Mouse (Mus musculus) kidney, adult 2 months (tissue): ENCODE measurements around the gene Atp5f1. TPM values are rescaled to one million over a fixed set of nuclear protein-coding genes. Genes with fewer than 3 reads are reported as not detected.
A peak's percentile ranks its signal among the peaks of the same experiment; 100 is the strongest.
"Not testable (repeated sequence)": the region's sequence is repeated elsewhere in the genome, so short reads cannot be mapped to it uniquely, and the experiment has no call there.

Experiments used
- DNase-seq: peaks from one replicate; pipeline ENCODE4 v3.0.0; 2021
- H3K27ac ChIP-seq: fragments of 200-500 bp; 2 replicates; pipeline ENCODE4 v1.5.1; 2012; ENCODE audit warnings: low read depth, low read length, control low read depth, inconsistent platforms; ENCODE audit not compliant: insufficient read depth
- H3K27me3 ChIP-seq: fragments of 200-500 bp; replicated peaks from 2 replicates; pipeline ENCODE4 v1.6.1; 2012; ENCODE audit warnings: mild to moderate bottlenecking, moderate library complexity, low read length, inconsistent platforms; ENCODE audit not compliant: control insufficient read depth, insufficient read depth
- H3K36me3 ChIP-seq: fragments of 200-500 bp; 2 replicates; pipeline ENCODE4 v1.6.1; 2012; ENCODE audit warnings: mild to moderate bottlenecking, moderate library complexity, low read length, inconsistent platforms; ENCODE audit not compliant: control insufficient read depth, insufficient read depth
- H3K4me1 ChIP-seq: fragments of 200-500 bp; 2 replicates; pipeline ENCODE4 v1.6.1; 2011; ENCODE audit warnings: low read length; ENCODE audit not compliant: control insufficient read depth, insufficient read depth
- H3K4me3 ChIP-seq: fragments of 200-500 bp; 2 replicates; pipeline ENCODE4 v1.5.1; 2011; ENCODE audit warnings: mild to moderate bottlenecking, low read depth, low read length, control low read depth; ENCODE audit not compliant: insufficient read depth
- CTCF ChIP-seq: fragments of 200-500 bp; conservative IDR thresholded peaks from 2 replicates; pipeline ENCODE4 v1.5.1; 2011; ENCODE audit warnings: low read depth, mild to moderate bottlenecking, control low read depth, low read length, moderate library complexity, mixed read lengths; ENCODE audit not compliant: insufficient read depth, insufficient read length
- POLR2A ChIP-seq: fragments of 200-500 bp; IDR thresholded peaks from one replicate; pipeline ENCODE4 v1.6.1; 2011; ENCODE audit warnings: low read depth, low read length, control low read depth
- WGBS: fragments of 180-500 bp; shearing (Covaris S2); methylation state at CpG from one replicate; pipeline ENCODE4 v1.1.7; 2018; 5-methylcytosine and 5-hydroxymethylcytosine counted together
- polyA plus RNA-seq: library from polyadenylated mRNA; depleted of rRNA; stranded (reverse); fragments of >200 nt; gene quantifications from 2 replicates; pipeline ENCODE4 v1.2.3, GENCODE M21; 2012; rRNA removed

The Atp5f1 gene
- polyA plus RNA-seq = 273 and 327 TPM in 2 replicates

DNA sequence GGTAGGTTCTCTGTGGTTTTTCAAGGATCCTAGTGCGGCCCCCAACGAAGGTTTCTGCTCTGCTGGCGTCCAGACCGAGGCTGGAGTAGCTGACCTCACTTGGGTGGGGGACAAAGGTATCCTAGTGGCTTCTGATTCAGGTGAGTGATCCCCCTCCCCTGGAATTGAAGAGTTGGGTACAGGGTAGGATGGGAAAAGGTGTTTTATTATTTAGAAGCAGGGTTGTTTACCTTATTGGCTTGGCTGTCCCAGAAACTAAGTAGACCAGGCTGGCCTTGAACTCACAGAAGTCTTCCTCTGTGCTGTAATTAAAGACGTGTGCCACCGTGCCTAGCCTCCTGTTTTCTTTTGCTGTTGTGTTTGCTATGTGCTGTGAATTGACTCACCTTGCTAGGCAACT, at the start of gene Atp5f1:
Atp5f1 (minus strand) TSS at position 101 of the 400 bp plus-strand sequence.
- H3K4me3 ChIP-seq = peak within 1 kb of the TSS; percentile 82
- no peaks in the 10 kb centered on the region for H3K27me3 ChIP-seq
- peak within 1 kb of the TSS; percentile 98 for H3K27ac ChIP-seq
- WGBS = 4% methylated on average over 6 of the region's 6 CpGs
- H3K4me1 ChIP-seq = peaks cover 11% of the 10 kb centered on the region
- H3K36me3 ChIP-seq = peaks cover 2% of the 10 kb centered on the region; the same call in 1 of the 2 replicates
- DNase-seq = peak; percentile 7
- TF ChIP-seq POLR2A = no peak

GRCm38 (mm10) chr3:106003360-106003759, 43.5 kb upstream of the Atp5f1 start:
- not testable (repeated sequence) for H3K36me3 ChIP-seq, H3K27ac ChIP-seq, DNase-seq, H3K4me1 ChIP-seq, H3K4me3 ChIP-seq, H3K27me3 ChIP-seq
- 61% methylated on average over 10 of the region's 10 CpGs for WGBS

DNA sequence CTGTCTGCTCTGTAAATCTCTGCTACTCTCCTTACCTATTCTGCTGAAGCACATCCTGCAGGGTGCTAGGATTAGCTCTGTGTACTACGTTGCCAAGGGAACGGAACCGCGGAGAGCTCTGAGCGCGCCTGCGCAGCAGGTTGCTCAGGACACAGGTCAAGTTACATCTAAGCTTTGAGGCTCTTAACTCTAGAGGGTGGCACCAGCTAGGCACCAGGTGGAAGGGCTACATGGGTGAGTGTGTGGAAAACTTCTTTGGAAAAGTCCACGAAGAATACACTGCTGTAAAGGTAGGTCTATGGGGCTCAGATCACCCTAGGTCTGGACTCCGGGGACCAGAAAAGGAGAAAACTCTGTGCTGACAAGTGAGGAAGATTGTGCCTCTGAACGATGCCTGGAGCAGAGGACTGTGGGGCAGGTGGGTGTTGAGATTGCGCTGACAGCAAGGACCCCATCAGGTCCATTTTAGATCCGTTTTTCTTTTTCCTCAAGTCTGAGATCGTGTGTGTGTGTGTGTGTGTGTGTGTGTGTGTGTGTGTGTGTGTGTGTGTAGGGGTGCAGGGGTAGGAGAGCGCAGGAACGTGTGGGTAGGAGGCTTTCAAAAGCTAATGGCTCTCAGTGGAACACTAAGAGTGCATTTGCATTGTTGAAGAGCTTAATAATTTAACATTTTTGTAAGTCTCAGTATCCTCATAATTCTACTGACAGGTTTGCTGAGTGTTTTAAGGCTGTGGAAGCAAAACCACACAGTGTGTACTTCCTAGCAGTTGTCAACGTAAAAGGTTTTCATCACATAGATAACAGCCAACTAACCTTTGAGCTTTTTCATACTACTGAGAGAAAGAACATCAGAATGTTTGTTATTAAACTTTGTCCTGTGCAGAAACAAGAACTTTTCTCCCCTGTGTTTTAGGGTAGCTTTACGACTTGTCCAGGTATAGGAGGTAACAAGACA, 41.8 kb upstream of the Atp5f1 start:
- WGBS = 17% methylated on average over 17 of the region's 17 CpGs
- Histone ChIP-seq H3K36me3 (no peaks in the 10 kb centered on the region), H3K27me3 (no peaks in the 10 kb centered on the region), H3K4me1 (no peaks in the 10 kb centered on the region), H3K27ac (no peak overlapping the region), H3K4me3 (no peak overlapping the region)
- peak; percentile 47 for DNase-seq
- no peak for TF ChIP-seq CTCF
- no peak for TF ChIP-seq POLR2A

- H3K27ac ChIP-seq = no peak overlapping the region
- 23% methylated on average over 11 of the region's 11 CpGs for WGBS
- TF ChIP-seq POLR2A (no peak), CTCF (no peak)
- no peaks in the 10 kb centered on the region for H3K36me3 ChIP-seq
- H3K27me3 ChIP-seq = no peaks in the 10 kb centered on the region
- DNase-seq = no peak
- H3K4me3 ChIP-seq = no peak overlapping the region
- no peaks in the 10 kb centered on the region for H3K4me1 ChIP-seq
Measured at GRCm38 (mm10) chr3:106000707-106001375, 40.9 kb upstream of the Atp5f1 start.

GRCm38 (mm10) chr3:105994730-105995129, 34.8 kb upstream of the Atp5f1 start:
- Histone ChIP-seq H3K36me3 (no peaks in the 10 kb centered on the region), H3K27me3 (no peaks in the 10 kb centered on the region), H3K4me3 (no peak overlapping the region), H3K27ac (no peak overlapping the region), H3K4me1 (no peaks in the 10 kb centered on the region)
- no peak for DNase-seq
- 23% methylated on average over 2 of the region's 2 CpGs for WGBS
- TF ChIP-seq CTCF = no peak
- no peak for TF ChIP-seq POLR2A

- TF ChIP-seq POLR2A = no peak
- TF ChIP-seq CTCF = peak; percentile 22; the same call in 1 of the 2 replicates
- DNase-seq = peak; percentile 46
- Histone ChIP-seq H3K27me3 (no peaks in the 10 kb centered on the region), H3K36me3 (no peaks in the 10 kb centered on the region), H3K4me3 (no peak overlapping the region), H3K27ac (no peak overlapping the region), H3K4me1 (no peaks in the 10 kb centered on the region)
- 25% methylated on average over 4 of the region's 4 CpGs for WGBS
Measured at GRCm38 (mm10) chr3:105991653-105992283, 31.9 kb upstream of the Atp5f1 start.

GRCm38 (mm10) chr3:105989611-105990010, 29.7 kb upstream of the Atp5f1 start:
- H3K4me3 ChIP-seq, H3K36me3 ChIP-seq, H3K27me3 ChIP-seq, H3K27ac ChIP-seq, H3K4me1 ChIP-seq, DNase-seq: not testable (repeated sequence)
- WGBS = 70% methylated on average over 5 of the region's 5 CpGs
